Mouse (Mus musculus) lung, adult 2 months (tissue): ENCODE measurements around the gene Rpl36al. TPM values are rescaled to one million over a fixed set of nuclear protein-coding genes. Genes with fewer than 3 reads are reported as not detected.

Source experiments
- DNase-seq: peaks from one replicate; pipeline ENCODE4 v3.0.0; 2022
- H3K4me1 ChIP-seq: fragments of 200-500 bp; 2 replicates; pipeline ENCODE4 v1.6.1; 2011; ENCODE audit warnings: low read length; ENCODE audit not compliant: control insufficient read depth, insufficient read depth
- H3K4me3 ChIP-seq: fragments of 200-500 bp; replicated peaks from 2 replicates; pipeline ENCODE3; 2011; ENCODE audit warnings: low read depth, mild to moderate bottlenecking, control low read depth, low read length; ENCODE audit errors: extremely low read depth
- CTCF ChIP-seq: fragments of 200-500 bp; IDR thresholded peaks from 2 replicates; pipeline ENCODE4 v1.5.1; 2011; ENCODE audit warnings: mild to moderate bottlenecking, low read length, control low read depth; ENCODE audit not compliant: insufficient read depth
- POLR2A ChIP-seq: fragments of 200-500 bp; IDR thresholded peaks from 2 replicates; pipeline ENCODE4 v1.6.1; 2011; ENCODE audit warnings: low read depth, mild to moderate bottlenecking, control low read depth, low read length, borderline replicate concordance; ENCODE audit errors: extremely low read depth
- WGBS: fragments of 180-500 bp; shearing (Covaris S2); methylation state at CpG from one replicate; pipeline ENCODE4 v1.1.7; 2018; 5-methylcytosine and 5-hydroxymethylcytosine counted together
- polyA plus RNA-seq: library from polyadenylated mRNA; depleted of rRNA; stranded (reverse); fragments of >200 nt; gene quantifications from 2 replicates; pipeline ENCODE4 v1.2.3, GENCODE M21; 2012; rRNA removed

Rpl36al gene
- 93.5 and 107 TPM in 2 replicates for polyA plus RNA-seq

GRCm38 (mm10) chr12:69183583-69184308 is at the start of gene Rpl36al, which contains the start of gene Mgat2:
Gene Rpl36al (minus strand): TSS chr12:69184083.
Gene Mgat2 (plus strand): TSS chr12:69184157.
- no peak for TF ChIP-seq CTCF
- TF ChIP-seq POLR2A = peak; percentile 90
- DNase-seq = peak; percentile 99
- WGBS = under 1% methylated on average over 84 of the region's 84 CpGs
- H3K4me3 ChIP-seq = peak within 1 kb of the TSS; percentile 98
- peaks cover 13% of the 10 kb centered on the region for H3K4me1 ChIP-seq

- no peak for DNase-seq
- WGBS = 71% methylated on average over 2 of the region's 2 CpGs
- no peaks in the 10 kb centered on the region; the same call in 1 of the 2 replicates for H3K4me1 ChIP-seq
- TF ChIP-seq CTCF = no peak
- H3K4me3 ChIP-seq = no peak overlapping the region
These were observed 45.4 kb upstream of the Rpl36al start for GRCm38 (mm10) chr12:69229251-69229650.

- H3K4me1 ChIP-seq = no peaks in the 10 kb centered on the region; the same call in 1 of the 2 replicates
- DNase-seq = peak; percentile 91
- under 1% methylated on average over 37 of the region's 37 CpGs for WGBS
- TF ChIP-seq POLR2A (no peak), CTCF (no peak)
- H3K4me3 ChIP-seq = peak within 1 kb of the TSS; percentile 71
These were observed 44.0 kb upstream of the Rpl36al start, which contains the start of gene Pole2 for GRCm38 (mm10) chr12:69227776-69228466. Gene Pole2 (minus strand): TSS chr12:69228195.

GRCm38 (mm10) chr12:69220613-69221277 is 36.9 kb upstream of the Rpl36al start:
- Histone ChIP-seq H3K4me1 (no peaks in the 10 kb centered on the region), H3K4me3 (no peak overlapping the region)
- TF ChIP-seq CTCF (no peak), POLR2A (no peak)
- no peak for DNase-seq
- 91% methylated on average over 19 of the region's 19 CpGs for WGBS

GRCm38 (mm10) chr12:69216587-69216986 is 32.7 kb upstream of the Rpl36al start:
- 93% methylated on average over 7 of the region's 7 CpGs for WGBS
- DNase-seq = no peak

GRCm38 (mm10) chr12:69215000-69215785 is 31.3 kb upstream of the Rpl36al start:
- Histone ChIP-seq H3K4me3 (no peak overlapping the region), H3K4me1 (no peaks in the 10 kb centered on the region)
- TF ChIP-seq POLR2A (no peak), CTCF (no peak)
- DNase-seq = no peak
- WGBS = 69% methylated on average over 3 of the region's 3 CpGs

More at GRCm38 (mm10) chr12:69216587-69216986, 32.7 kb upstream of the Rpl36al start:
- Histone ChIP-seq H3K4me3 (no peak overlapping the region), H3K4me1 (no peaks in the 10 kb centered on the region)
- TF ChIP-seq CTCF (no peak), POLR2A (no peak)

- 86% methylated on average over 7 of the region's 7 CpGs for WGBS
- no peak for DNase-seq
- Histone ChIP-seq H3K4me3 (no peak overlapping the region), H3K4me1 (no peaks in the 10 kb centered on the region)
- TF ChIP-seq POLR2A (no peak), CTCF (no peak)
These were observed 30.5 kb upstream of the Rpl36al start for GRCm38 (mm10) chr12:69214393-69214792.

- WGBS = 91% methylated on average over 13 of the region's 13 CpGs
- DNase-seq = no peak
- TF ChIP-seq CTCF (no peak), POLR2A (no peak)
- Histone ChIP-seq H3K4me1 (no peaks in the 10 kb centered on the region), H3K4me3 (no peak overlapping the region)
These were observed 29.4 kb upstream of the Rpl36al start for GRCm38 (mm10) chr12:69213186-69213777.
